Mouse (Mus musculus): Measurements from ENCODE around the gene Cdkl3.

Gene Cdkl3

DNA sequence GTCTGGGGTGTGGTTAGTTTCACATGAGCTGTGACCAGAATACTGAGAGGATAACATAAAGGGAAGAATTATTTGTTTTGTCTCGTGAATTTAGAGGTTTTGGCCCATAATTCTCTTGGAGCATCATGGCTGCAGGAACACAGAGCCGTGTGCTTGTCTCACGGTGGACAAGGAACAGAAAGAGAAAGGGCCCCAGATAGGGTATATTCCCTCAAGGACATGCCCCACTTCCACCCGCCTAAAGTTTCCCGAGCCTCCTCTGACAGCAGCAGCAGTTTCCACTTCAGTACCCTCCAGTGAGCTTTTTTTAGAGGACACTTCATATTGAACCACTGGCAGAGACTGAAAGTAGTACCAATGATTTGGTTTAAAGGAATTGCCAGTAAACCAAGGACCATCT, 7.5 kb downstream of the Cdkl3 start:
- no peak for DNase-seq (ENCODE audit: low spot score in 2 of 2)

DNA sequence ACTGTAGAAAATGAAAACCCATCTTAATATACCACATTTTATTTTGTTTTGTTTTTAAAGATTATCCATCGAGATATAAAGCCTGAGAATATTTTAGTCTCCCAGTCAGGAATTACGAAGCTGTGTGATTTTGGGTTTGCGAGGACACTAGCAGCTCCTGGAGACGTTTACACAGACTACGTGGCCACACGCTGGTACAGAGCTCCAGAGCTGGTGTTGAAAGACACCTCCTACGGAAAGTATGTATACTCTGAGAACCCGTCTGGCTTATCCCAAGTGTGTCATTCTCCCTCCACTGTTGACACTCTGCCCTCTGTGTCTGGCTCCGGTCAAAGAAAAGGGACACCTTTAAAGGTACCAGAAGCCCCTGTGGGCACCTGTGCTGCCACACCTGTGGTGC, 14.2 kb downstream of the Cdkl3 start:
- no peak for DNase-seq (ENCODE audit: low spot score in 2 of 2)

DNA sequence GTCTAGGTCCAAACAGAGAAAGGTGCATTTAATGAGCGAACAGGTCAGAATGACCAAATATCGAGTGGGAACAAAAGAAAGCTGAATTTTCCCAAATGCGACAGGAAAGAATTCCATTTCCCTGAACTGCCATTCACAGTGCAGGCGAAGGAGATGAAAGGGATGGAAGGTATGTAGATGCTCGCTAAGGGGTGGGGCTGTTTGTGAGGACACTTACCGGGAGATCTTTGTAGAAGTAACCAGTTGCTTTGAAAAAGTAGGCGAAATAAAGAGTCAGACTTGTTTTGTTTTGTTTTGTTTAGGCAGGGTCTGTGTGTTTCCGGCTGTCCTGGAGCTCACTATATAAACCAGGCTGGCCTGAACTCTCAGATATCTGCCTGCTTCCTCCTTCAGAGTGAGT, 28.3 kb downstream of the Cdkl3 start:
- DNase-seq (ENCODE audit: low spot score in 2 of 2): no peak

DNA sequence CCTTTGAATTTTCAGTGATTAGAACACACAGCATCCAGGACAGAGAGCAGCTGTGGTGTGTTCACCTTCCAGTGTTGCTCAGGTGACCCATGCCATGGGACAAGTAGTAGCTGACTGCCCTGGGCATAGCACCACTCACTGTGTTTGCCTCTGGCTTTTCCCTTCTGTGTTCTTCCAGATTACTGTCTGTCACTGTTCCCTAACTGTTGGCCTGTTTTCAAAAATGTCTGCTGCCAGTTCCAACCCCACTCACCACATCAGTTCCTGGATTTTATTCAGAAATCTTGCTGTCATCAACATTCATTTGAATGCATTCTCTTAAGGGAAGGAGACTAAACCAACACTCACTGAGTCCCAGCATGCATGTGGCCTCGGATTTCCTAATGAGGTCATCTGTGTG, 29.9 kb downstream of the Cdkl3 start:
- DNase-seq (ENCODE audit: low spot score in 2 of 2): no peak

DNA sequence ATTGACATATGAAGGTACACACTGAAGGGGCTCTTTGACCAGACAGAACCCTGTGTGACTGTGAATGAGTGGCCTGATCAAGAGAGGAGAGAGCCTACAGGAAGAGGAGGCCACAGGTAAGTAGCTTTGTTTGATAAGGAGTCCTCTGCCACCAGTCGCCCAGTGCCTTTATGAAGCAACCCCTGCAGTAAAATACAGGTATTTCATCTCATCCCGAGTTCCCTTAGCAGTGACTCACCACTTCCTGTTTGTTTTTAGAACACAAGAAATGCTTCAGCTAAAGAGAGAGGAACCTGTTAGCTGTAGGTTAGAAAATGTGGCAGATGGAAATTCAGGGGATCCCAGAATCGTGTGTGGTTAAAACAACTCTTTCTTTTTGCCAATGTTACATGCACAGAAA, 31.9 kb downstream of the Cdkl3 start:
- peak in 1 of 2 experiments; percentile 6 for DNase-seq (ENCODE audit: low spot score in 2 of 2)

DNA sequence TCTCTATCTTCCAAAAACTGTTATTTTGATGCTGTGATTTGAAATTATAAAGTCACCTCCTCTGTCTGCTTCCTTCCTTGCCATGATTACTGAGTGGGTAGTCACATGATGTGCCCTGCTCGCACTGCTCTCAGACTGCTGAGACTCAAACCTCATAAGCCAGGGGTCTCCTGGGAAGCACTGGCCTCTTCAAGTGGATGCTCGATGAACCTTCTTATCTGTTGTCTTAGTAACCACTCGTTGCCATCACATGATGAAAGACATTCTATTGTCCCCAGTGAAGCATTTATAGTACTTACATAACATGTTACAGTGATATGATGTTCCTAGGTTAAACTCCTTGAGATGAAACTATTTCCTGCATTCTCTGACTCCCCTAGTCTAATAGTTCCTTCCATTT, 33.6 kb downstream of the Cdkl3 start:
- no peak for DNase-seq (ENCODE audit: low spot score in 2 of 2)

DNA sequence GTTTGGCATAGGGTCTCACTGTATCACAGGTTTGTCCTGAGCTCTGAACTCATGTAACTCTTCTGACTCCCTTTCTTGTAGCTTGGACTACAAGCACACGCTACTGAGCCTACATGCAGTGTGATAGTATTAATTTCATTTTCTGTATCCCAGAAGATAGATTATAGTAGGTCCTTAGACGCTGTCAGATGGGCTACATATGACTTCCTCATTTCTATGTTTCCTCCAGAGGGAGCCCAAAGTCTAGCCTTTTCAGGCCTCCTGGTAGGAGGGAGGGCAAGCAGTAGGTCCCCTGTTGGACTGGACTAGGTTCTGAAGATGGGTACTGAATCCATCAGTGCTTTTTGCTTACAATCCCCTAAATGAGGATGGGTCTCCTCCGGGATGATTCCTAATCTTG, 39.2 kb downstream of the Cdkl3 start:
- DNase-seq (ENCODE audit: low spot score in 2 of 2): no peak

DNA sequence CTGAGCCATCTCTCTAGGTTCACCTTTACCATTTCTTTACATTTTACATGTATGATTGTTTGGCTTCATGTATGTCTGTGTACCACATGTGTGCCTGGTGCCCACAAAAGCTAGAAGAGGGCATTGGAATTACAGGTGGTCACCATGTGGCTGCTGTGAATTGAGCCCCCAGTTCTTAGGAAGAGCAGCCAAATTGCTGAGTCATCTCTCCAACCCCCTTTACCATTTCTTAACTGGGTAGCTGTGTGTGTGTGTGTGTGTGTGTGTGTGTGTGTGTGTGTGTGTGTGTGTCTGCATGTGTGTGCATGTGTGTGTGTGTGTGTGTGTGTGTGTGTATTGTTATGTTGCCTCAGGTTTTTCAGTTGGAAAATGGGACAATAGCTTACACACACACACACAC, 40.1 kb downstream of the Cdkl3 start:
- DNase-seq (ENCODE audit: low spot score in 2 of 2): no peak

DNA sequence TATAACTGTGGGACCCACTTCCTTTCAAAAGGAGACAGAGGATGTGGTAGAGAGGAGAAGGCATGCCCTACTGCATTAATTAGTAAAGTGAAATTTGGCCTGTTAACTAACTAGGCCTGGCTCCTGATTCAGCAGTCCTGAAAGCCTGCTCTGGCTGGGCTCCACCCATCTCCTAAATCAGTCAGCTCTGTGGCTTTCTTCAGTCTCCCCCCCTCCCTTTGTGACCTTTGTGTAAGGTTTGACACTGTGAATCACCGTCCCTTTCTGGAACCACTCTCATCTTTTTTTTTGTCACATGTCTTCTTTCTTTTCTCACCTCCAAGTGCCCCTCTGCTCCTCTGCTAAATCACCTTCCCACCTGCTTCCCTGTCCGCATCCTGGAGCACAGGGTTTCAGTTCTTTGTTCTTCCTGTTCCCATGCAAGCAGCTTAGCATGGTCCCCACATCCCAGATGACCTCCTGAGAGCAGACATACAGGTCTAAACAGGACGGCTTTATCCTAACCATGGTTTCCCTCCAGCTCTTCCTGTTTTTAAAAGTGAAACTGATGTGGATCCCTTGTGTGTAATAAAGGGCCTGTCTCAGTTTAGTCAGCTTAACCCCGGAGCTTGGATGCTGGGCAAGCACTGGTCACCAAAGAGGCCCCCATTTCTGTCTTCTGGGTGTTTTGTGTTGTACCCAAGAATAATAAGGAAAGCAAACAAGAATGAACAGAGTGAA, 42.6 kb downstream of the Cdkl3 start:
- DNase-seq (ENCODE audit: low spot score in 2 of 2): peak; percentile 23 to 37

DNA sequence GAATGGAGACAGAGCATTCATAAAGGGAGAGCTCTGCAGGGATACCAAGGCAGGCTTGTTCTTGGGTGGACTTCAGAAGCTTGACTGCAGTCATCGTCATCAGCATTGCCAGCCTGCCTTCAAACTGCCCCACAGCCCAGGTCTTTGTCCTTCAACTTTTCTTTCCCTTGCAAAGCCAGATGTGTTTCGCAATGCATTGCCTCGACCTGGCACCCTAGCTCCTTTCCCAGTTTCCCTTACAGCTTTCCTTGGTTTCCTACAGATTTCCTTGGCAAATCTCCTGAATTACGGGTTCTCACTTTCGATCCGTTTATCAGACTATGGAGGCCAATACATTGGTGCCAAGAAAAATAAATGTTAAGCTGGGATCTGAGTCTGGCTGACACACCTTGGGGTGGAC, 49.4 kb downstream of the Cdkl3 start:
- DNase-seq (ENCODE audit: low spot score in 2 of 2): no peak

DNA sequence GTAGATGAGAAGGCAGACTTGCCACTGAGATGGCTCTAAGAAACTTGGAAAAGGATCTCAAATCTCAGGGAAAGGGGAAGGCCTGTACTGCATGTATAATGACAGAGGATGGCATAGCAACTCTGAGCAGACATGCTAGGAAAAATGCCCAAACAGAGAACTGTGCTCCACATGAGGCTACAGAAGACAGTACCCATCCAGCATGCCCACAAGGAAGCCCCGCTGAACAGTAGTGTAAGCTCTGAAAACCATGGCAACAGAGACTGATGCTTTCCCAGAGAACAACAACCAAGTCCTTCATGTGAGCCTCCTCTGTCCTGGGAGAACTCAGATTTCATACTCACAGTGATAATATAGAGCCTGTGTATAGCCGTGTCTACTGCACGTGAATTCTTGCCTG, 50.7 kb downstream of the Cdkl3 start:
- DNase-seq (ENCODE audit: low spot score in 2 of 2): no peak

DNA sequence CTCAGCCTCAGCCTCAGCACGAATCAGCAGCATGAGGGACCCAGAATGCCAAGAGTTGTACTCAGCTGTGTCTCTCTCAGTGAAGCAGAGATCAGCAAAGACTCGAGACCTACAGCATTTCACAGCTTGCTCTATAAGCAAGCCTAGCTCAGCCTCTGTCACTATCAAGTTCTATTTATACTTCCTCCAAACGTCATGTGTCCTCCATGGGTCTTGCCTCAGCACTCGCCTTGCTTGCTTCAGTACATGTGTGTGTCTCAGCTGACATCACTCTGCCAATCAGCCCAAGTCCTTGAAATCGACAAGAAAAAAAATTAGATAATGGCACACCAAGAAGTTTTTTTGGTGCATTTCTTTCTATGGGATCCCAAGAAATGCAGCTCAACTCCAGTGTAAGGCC, 52.2 kb downstream of the Cdkl3 start:
- DNase-seq (ENCODE audit: low spot score in 2 of 2): no peak

DNA sequence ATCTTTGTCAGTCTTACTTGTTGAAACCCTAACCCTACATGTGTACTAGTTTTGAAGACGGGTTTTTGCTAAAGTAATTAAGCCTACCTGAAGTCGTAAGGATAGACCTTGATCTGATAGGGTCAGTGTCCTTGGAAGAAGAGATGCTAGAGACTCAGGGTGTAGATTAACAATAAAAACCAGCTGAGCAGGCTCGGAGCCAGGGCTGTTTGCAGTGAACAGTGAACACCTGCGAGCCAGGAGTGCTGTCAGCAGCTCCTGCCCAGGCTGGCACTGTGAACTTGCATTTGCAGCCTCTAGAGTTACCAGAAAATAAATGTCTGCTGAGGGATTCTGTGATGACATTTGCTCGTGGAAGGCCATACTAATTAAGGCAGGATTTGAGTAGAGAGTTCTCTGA, 55.0 kb downstream of the Cdkl3 start:
- DNase-seq (ENCODE audit: low spot score in 2 of 2): no peak

DNA sequence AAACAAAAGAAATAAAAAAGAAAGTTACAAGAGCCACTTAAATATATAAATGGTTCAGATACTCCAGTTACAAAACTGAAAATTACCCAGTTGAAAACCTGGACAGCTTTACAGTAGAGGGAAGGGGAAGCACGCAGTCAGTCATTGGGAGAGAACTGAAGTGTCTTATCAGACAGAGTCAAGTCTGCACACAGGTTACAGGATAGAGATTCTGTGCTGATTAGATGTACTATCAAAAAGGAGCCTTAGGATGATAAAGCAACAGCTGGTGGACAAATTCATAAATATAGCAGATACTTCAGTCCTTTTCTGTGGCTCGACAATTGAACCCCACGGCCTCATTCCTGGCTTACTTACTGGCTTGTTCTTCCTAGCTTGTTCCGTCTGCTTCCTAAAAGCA, 56.3 kb downstream of the Cdkl3 start:
- no peak for DNase-seq (ENCODE audit: low spot score in 2 of 2)

DNA sequence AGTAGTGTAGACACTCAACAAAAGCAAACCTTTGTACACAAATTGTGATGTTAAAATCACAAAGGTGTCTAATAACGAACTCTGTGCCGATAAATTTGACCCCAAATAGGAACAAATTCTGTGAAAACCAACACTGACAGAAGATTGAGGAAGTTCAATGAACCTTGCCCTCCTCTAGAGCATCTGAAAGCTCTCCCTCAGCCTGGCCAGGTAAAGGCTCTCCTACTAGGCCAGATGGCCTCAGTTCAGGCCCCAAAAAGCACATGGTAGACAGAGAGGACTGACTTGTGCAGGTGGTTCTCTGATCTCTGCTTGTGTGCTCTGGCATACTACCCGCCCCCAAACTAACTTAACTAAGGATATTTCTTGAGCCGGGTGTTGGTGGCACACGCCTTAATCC, 58.4 kb downstream of the Cdkl3 start:
- DNase-seq (ENCODE audit: low spot score in 2 of 2): no peak

DNA sequence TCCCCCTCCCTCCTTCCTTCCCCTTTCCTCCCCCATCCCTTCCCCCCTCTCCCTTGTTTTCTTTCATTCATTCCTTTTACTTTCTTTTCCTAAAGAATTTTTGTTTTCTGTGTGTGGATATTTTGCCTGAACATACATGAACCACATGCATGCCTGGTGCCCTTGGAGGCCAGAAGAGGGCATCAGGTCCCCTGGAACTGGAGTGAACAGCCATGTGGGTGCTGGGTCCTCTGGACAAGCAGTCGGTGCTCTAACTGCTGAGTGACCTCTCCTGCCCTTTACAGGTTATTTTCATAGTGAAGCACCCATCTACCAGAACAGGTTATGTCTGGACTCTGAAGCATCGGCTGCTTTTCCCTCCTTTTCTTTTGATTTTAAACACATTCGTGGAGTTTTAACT, 60.4 kb downstream of the Cdkl3 start:
- peak in 1 of 2 experiments; percentile 20 for DNase-seq (ENCODE audit: low spot score in 2 of 2)

DNA sequence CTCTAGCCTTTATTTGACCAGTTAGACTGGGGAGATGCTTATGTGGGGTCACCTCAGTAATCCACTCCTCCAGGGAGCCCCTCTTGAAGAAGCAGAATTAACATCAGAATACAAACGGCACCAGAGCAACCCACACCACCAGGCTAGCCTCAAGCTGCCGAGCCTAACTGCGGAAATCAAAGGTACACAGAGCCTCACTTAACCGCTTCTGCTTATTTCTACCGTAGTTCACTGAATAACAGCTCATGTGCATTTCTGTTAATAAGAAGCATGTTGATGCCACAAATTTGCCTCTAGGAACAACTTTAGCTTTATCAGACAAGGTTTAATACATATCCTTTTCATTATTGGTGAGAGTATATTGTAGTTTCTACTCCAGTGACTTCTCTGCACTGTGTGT, 61.8 kb downstream of the Cdkl3 start:
- no peak for DNase-seq (ENCODE audit: low spot score in 2 of 2)

DNA sequence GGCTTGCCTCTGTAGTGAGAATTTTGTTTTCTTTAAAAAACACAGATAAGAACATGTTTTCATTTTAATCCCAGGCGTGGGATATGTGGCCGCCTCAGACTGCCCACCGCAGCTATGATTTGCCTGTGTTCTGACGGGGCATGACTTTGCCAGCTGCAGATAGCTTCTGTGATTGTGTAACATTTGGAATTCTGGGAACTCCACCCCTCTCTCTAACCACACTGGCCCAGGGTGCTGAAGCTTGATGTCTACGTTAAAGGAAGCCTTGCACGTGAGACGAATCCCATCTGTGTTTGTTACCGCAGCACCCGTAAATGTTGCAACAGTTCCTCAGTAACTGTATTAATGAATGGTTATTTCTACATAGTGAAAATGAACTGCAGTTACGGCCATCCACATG, 67.7 kb downstream of the Cdkl3 start:
- no peak for DNase-seq (ENCODE audit: low spot score in 2 of 2)

DNA sequence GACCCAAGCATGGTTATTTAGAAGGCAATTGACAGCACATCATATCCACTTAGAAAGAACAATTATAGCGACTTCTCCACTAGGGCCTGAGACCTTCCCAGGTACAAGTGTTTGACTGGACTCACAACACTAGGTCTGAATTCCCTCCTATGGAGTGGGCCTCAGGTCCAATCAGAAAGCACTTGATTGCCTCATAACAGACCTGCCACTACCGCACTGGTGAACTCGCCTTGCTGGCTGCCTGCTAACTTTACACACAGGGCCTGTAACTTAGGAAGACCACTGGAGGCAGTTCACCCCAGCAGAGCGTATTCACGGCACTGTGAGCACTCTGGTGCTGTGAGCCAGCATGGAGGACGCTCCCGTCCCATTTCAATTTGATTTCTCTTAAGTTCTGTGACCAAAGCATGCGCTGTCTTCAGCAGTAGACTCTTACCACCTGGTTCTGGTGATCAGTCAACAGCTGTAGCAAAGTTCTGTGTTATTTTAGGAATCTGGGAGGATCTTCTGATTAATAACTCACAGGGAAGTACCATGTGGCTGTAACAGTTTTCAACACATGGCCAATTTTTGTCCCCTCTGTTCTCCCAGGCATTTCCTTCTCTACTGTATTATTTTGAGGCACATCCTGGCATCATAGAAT, 69.6 kb downstream of the Cdkl3 start:
- no peak for DNase-seq (ENCODE audit: low spot score in 2 of 2)

DNA sequence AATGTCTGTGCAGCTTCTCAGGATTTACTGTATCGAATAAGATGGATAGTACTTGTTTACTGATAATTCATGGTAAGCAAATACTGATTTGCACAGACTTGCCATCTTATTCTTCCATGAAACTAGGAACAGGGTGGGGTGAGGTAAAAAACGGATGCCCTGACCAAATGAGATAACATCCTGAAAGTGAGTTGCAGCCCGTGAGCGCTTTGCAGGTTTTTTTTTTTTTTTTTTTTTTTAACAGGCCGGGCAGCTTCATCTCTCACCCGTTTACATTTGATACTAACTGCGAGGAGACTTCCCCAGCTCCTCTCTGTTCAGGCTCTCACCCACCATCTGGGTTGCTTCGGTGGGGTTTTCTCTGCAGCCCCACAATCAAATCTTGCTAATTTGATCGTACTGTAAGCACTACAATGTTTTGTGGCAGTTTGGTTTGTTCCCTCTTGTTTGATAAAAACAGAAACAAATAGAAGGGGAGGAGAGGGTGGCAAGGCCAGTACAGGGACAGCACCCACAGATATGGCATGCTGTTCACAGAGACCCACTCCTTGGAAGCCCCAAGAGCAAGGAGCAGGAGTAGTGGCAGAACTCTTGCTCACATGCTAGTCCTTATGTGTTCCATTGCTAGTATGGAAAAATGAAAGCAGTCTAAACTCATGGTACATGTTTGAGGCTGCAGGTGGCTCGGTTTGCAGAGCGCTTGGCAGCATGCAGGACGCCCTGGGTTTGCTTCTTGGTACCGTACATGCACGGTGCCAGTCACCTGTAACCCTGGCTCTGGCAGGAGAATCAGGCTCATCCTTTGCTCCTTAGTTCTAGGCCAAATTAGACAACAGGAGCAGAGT, 70.8 kb downstream of the Cdkl3 start:
- no peak for DNase-seq (ENCODE audit: low spot score in 2 of 2)

DNA sequence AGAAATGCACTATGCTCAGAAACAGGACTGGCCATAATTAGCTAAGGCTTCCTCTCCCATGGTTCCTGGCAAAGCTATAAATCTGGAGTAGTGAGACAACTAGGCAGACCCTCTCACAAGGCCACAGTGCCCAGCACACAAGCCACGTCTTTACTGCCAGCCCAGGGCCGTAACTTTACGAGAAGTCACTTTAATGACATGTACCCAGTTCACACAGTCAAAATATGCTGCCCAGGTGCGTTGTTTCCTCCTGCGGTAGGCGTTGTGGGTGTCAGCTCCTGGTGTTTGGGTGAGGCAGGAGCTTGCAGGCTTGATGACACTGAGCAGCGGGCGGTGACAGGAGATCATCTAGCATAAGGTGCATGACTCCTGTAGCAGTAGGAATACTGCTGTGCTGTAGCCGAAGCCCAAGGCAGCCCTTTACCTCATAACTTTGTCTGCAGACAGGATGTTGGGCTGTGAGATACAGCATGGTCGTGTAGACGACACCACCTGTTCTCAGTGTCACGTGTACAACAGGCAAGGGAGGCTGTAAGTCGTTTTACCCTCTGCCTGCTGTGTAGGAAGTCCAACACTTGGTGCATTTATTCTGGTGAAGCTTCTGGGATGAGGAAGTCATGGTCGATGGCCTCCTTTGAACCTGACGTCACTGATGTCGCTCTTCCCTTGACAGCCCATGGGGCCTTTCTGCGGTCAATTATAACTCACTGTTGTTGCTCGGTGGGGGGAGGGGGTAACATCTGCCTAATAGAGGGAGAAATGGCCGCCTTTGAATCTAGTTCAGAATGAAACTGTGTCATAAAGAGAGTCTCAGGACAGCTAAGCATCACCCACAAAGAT, 72.0 kb downstream of the Cdkl3 start:
- peak; percentile 52 to 74 for DNase-seq (ENCODE audit: low spot score in 2 of 2)

DNA sequence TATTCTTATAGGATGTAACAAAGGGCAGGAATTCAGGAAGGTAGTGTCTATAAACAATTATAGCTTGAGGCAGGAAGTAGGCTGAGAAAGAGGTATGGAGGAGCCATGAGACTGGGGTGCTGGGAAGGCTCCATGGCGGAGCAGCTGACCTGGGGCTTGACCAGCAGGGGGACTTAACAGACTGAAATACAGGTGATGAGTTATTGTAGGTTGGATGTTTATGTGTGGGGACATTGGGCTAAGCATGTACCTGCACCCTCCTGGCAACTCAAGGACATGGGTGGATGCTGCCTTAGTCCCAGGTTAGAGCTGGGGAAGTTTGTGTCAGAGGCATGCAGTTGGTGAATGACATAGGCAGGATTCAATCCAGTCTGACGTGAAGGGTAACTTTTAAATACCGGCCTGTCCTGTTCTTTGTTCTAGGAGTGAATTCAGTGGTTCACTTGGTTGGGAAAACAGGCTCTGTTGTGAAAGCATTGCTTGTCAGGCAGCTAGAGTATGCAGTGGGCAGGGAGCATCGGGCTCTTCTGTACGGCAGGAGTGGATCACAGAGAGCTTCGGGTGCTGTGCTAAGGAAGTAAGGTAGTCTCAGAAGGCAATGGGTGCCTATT, 72.8 kb downstream of the Cdkl3 start:
- no peak for DNase-seq (ENCODE audit: low spot score in 2 of 2)
